Mouse (Mus musculus) kidney, adult 9 months (tissue): ENCODE data around the gene Bcas3.

Experiments
- DNase-seq: peaks from one replicate; pipeline ENCODE4 v3.0.0; 2022

The Bcas3 gene

GRCm38 (mm10) chr11:85834386-85834931 is 481.5 kb downstream of the Bcas3 start:
- peak; percentile 32 for DNase-seq

GRCm38 (mm10) chr11:85835001-85835752 is 482.2 kb downstream of the Bcas3 start:
- peak; percentile 19 for DNase-seq

GRCm38 (mm10) chr11:85835753-85836522 is 483.0 kb downstream of the Bcas3 start:
- peak; percentile 22 for DNase-seq

GRCm38 (mm10) chr11:85836523-85837290 is 483.7 kb downstream of the Bcas3 start:
- DNase-seq, result peak; percentile 28

- DNase-seq, result no peak
Observed at GRCm38 (mm10) chr11:85837291-85837647, 484.3 kb downstream of the Bcas3 start.

- DNase-seq, result no peak
Observed at GRCm38 (mm10) chr11:85837648-85838423, 484.9 kb downstream of the Bcas3 start.

- no peak for DNase-seq
Observed at GRCm38 (mm10) chr11:85838424-85839257, 485.7 kb downstream of the Bcas3 start.

- no peak for DNase-seq
Observed at GRCm38 (mm10) chr11:85839258-85840030, 486.5 kb downstream of the Bcas3 start.

GRCm38 (mm10) chr11:85840031-85840802 is 487.2 kb downstream of the Bcas3 start:
- no peak for DNase-seq

- DNase-seq, result no peak
Observed at GRCm38 (mm10) chr11:85840803-85841145, 487.8 kb downstream of the Bcas3 start.

GRCm38 (mm10) chr11:85841211-85841681 is 488.3 kb downstream of the Bcas3 start:
- DNase-seq, result peak; percentile 38

GRCm38 (mm10) chr11:85841980-85842379 is 489.0 kb downstream of the Bcas3 start:
- DNase-seq, result peak; percentile 60

- peak; percentile 39 for DNase-seq
Observed at GRCm38 (mm10) chr11:85842596-85843346, 489.8 kb downstream of the Bcas3 start.

- peak; percentile 80 for DNase-seq
Observed at GRCm38 (mm10) chr11:85843347-85843692, 490.4 kb downstream of the Bcas3 start.

- peak; percentile 93 for DNase-seq
Observed at GRCm38 (mm10) chr11:85844144-85844965, 491.4 kb downstream of the Bcas3 start.

GRCm38 (mm10) chr11:85844971-85845370 is 492.0 kb downstream of the Bcas3 start:
- DNase-seq, result peak; percentile 84

GRCm38 (mm10) chr11:85845921-85846320 is 493.0 kb downstream of the Bcas3 start:
- peak; percentile 70 for DNase-seq

GRCm38 (mm10) chr11:85846509-85846908 is 493.5 kb downstream of the Bcas3 start:
- DNase-seq, result peak; percentile 60
